Mouse (Mus musculus) cerebellum, postnatal 14 days (tissue): ENCODE data around the gene Gm10192.
"Not testable (repeated sequence)": the region's sequence is repeated elsewhere in the genome, so short reads cannot be mapped to it uniquely, and the experiment has no call there.

Experiments used
- DNase-seq, 2 experiments: peaks; one replicate each; pipeline ENCODE4 v3.0.0; 2021; ENCODE audit warnings: mixed read lengths in 2 of 2

Gm10192 gene

DNA sequence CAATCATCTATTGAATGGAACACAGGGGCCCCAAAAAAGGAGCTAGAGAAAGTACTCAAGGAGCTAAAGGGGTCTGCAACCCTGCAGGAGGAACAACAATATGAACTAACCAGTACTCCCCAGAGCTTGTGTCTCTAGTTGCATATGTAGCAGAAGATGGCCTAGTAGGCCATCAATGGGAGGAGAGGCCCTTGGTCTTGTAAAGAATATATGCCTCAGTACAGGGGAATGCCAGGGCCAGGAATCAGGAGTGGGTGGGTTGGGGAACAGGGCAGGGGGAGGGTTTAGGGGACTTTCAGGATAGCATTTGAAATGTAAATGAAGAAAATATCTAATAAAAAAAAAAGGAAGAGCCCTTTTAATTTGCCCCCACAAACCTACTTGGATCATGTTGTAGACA lies at the start of gene Gm10192:
Gene Gm10192 (minus strand): TSS at position 101 of the 400 bp plus-strand sequence.
- DNase-seq = not testable (repeated sequence)

DNA sequence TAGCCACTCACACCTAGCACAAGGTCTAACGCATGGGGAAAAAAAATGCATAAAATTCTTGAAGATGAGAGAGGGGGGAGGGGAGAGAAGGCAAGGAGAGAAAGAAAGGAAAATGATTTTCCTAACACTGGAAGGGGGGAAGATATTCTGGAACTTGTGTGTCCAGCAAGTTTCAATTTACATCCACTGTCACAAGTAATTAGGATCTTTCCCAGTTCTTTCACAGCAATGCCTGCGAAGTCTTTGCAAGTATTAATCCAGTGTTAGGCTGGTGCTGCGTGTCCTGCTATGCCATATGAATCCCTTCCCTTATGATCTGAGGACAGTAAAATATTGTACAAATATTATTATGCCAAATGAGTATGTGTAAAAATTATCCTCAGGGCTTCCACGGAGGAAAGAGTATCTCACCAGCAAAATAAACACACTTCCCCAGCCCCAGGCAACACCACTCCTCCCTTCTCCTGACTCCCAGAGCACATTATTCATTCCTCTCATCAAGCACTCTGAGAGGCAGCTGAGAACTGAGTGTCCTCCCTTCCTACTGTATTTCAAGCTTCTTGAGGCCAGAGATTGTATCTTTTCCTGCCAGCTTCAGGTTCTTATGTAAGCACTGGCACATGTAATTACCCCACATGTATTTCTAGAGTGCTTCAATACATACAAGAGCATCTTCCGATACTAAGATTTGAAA lies 47.6 kb upstream of the Gm10192 start:
- DNase-seq = no peak

DNA sequence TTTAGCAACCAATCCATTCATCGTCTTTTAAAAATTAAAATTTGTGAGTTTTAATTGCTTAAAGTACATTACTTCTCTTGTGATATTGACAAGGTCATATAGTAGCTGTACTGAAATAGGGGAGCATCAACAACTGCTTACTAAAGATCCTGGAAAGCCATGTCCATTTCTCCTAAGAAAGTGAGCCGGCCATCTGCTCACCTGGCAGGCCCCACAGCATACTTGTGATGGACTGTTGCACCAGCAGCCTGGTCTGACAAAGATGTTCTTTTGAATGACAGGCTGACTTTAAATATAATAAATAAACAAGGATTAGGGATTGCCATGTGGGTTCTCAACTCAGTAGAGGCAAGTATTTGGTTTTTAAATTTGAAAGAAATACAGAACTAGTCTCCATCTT lies 36.7 kb upstream of the Gm10192 start:
- peak; percentile 24 to 51 for DNase-seq

DNA sequence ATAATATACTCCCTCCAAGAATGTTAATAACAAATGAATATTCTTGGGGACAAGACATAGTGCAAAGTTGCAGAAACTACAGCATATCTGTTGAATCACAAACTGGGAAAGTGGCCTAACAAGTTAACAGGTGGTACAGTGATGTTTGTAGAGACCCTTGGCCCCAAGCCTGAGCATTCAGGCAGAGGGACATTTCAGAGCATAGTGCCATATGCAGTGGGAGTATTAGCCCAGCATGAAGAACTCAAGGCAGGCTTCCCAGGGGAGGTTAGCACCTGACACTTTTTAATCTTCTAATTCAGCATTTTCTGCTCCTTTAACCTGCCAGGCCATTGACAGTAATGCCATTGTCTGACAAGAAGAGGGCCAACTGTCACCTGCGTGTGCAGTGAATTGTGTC lies 34.9 kb upstream of the Gm10192 start:
- DNase-seq = peak; percentile 61 to 69

DNA sequence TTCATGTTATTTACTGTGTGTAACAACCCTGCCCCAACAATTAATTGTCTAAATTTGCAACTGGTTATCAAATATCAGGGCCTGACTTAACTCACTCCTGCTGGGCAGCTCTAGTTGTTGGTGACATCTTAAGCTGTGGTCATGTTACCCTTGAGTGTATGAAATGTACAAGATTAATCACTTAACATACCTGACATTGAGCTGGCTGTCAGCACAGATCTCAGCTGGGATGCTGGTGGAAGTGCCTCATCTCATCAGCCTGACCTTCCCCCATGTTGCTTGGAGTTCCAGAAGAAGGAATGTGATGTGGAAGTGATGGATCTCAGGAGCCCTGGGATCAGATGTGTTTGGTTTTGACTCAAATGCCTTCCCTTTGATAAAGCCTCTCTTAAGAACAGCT lies 29.5 kb upstream of the Gm10192 start:
- DNase-seq = no peak

DNA sequence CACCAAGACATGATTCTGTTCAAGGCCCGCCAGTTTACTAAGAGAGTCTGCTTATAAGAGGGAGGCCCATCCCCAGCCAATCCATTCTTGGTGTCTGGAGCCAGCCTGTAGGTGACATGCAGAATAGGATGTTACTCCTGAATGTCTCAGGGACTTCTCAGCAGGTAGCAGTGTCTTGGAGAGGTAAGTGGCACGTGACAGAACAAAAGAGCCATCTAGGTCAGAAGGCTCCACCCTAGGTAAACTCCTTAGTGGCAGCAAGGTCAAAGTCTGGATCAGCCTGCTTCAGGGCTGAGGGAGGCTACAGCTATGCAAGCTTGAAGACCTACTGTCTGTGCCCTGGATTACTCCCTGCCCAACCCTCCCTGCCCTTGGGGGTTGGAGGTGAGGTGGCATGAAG lies 20.0 kb upstream of the Gm10192 start:
- not testable (repeated sequence) for DNase-seq

DNA sequence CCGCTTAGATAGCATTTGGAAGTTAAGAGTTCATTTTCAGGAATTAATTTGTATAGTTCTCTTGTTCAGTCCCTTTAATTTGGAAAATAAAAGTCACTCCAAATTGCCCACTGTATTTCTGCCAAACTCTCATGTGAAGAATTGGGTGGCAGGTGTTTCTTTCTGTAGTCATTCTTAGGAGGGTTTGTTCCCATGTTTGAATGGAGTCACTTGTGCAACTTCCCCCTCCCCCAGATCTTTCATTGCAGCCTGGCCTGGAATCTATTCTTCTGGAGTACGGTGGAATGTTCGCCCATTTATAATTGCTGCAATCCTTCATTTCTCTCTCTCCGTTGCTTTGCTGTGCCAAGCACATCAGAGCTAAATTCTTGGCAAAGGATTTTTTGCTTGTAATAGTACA lies 10.2 kb upstream of the Gm10192 start:
- no peak for DNase-seq

DNA sequence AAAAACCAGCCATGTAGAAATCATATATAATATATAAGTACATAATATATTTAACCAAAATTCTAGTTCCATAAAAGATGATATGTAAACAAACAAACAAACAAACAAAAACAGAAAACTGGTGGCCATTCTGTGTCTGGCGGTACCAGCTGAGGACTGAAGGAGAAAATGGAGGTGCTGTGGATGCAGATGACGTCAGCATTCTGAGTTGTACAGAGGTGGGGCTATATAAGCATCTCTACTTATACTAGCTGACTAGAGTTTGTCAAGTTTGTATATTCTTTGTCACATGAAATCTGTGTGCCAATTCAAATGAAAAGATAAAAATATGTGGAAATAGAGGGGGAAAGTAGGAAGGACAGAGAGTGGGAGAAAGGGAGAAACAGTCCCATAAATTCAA lies 9.6 kb upstream of the Gm10192 start:
- DNase-seq = no peak

DNA sequence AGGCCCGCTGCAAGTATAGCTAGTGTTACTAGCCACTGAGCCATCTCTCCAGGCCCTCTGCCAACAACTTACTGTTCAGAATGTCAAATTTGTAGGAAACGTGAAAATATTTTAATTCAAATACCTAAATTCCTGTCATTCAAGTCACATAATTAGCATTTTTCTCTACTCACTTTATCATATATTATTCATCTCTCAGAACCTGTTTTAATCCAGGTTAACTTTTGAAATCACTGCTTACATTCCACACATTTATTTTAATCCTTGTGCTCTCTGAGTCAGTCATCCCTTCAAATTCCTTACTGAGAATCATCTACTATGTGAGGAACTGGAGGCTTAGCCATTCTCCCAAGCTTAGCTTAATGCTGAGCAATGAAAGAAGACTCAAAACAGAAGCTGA lies 2.6 kb downstream of the Gm10192 start:
- no peak for DNase-seq

DNA sequence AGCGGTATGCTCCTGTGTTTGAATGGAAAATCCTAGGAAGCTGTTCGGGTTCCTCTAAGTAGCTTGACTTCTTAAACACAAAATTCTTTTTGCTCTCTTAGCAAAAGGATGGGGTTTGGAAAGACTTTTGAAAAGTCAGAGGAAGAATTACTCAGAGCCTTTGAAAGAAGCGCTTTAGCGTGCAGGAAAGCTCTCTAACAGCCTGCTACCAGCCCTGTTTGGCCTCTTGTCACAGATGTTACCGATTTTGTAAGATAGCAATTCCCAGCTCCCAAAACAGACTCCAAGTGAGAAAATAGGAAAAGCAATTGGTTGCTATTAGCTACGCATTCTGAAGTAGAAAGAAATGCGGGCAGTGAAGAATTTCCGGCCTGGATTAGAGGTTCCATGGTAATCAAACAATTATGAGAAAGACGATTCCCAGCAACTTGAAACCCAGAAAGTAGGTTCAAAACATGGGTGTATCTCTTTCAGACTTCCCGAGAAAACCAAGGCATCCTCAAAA lies 26.1 kb downstream of the Gm10192 start:
- no peak for DNase-seq

DNA sequence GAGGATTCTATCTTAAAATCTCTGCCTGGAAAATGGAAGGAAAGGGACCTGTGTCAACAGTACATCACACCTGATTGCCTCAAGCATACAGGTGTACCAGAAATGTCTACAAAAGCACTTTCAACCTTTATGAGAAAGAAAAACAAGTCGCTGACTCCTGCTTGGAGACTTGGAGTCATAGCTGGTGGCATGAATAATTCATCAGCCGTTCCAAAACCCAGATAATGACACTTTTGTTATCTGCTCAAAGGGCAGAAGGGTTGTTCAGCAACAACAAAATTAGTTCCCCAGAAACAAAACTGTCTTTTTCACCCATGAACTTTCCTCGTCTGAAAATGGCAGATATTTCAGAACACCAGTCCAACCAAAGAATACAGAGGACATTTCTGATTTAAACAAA lies 26.9 kb downstream of the Gm10192 start:
- DNase-seq = no peak

DNA sequence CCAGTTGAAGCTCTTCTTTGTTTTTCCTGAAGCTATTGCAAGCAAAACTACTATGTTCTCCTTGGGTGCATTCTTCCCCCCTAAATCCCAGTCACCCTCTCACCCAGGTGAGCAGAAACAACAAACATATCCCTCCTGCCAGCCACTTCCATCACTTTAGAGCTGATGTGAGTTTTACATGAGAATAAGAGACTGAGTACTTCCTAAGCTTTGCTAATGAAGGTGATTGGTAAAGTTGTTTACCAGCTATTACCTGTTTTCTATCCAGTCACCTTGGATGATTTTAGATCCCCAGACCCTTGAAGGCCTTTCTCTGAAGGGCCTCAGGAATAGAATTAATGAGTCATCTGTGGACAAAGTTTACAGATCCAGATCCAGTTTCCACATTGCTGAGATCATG lies 29.4 kb downstream of the Gm10192 start:
- no peak for DNase-seq

DNA sequence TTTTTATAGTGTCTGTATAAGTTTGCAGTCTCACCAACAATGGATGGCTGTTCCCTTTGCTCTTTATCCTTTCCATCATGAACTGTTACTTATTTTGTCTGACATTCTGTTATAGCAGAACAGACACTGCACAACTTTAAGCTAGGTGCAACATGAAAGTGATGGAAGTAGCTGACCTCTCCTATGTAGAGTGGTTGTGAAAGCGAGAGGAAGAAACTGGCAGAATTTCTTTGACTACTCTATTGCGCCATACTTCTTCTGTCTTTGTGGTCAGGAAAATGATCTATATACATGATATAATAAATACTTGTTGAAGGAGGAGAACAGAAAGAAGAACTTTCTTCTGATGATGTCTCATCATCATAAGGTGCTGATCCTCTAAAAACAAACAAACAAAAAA lies 40.5 kb downstream of the Gm10192 start:
- DNase-seq = no peak
